Mouse (Mus musculus) lung, embryonic 16.5 days (tissue): Measurements from ENCODE around the gene Rad51d. TPM values are rescaled to one million over a fixed set of nuclear protein-coding genes. Genes with fewer than 3 reads are reported as not detected.
A peak's percentile ranks its signal among the peaks of the same experiment; 100 is the strongest.

ENCODE experiments used
- ATAC-seq: fragments of 200-750 bp; cut with Nextera tagmentation; 2 replicates; pipeline ENCODE4 v1.8.0; 2017; ENCODE audit warnings: low read depth, mild to moderate bottlenecking, moderate library complexity
- H3K27ac ChIP-seq: fragments of 300-500 bp; sonication (generic); 2 replicates; pipeline ENCODE4 v1.5.1; 2014; ENCODE audit warnings: mild to moderate bottlenecking, control low read depth, low read length
- H3K27me3 ChIP-seq: fragments of 300-500 bp; sonication (generic); 2 replicates; pipeline ENCODE4 v1.6.1; 2014; ENCODE audit warnings: low read depth, low read length, mixed read lengths; ENCODE audit not compliant: control insufficient read depth, insufficient read depth
- H3K36me3 ChIP-seq: fragments of 300-500 bp; sonication (generic); 2 replicates; pipeline ENCODE4 v1.6.1; 2014; ENCODE audit warnings: low read length; ENCODE audit not compliant: control insufficient read depth, insufficient read depth
- H3K4me1 ChIP-seq: fragments of 300-500 bp; sonication (generic); replicated peaks from 2 replicates; pipeline ENCODE4 v1.6.1; 2014; ENCODE audit warnings: low read length, mixed read lengths; ENCODE audit not compliant: control insufficient read depth, insufficient read depth
- H3K4me2 ChIP-seq: fragments of 300-500 bp; sonication (generic); 2 replicates; pipeline ENCODE4 v1.6.1; 2014; ENCODE audit warnings: low read depth, low read length, control low read depth
- H3K4me3 ChIP-seq: fragments of 300-500 bp; sonication (generic); 2 replicates; pipeline ENCODE4 v1.5.1; 2014; ENCODE audit warnings: mild to moderate bottlenecking, low read length, control low read depth
- H3K9ac ChIP-seq: fragments of 300-500 bp; sonication (generic); 2 replicates; pipeline ENCODE4 v1.6.1; 2014; ENCODE audit warnings: low read length, control low read depth
- H3K9me3 ChIP-seq: fragments of 300-500 bp; sonication (generic); 2 replicates; pipeline ENCODE4 v1.6.1; 2016; ENCODE audit warnings: low read length; ENCODE audit not compliant: control insufficient read depth
- WGBS: fragments of 180-500 bp; shearing (Covaris S2); extraction: QIAGEN DNeasy Blood & Tissue Kit; methylation state at CpG from one replicate; pipeline ENCODE4 v1.1.7; 2014; 5-methylcytosine and 5-hydroxymethylcytosine counted together
- polyA plus RNA-seq: library from polyadenylated mRNA; unstranded; fragments of >200 nt; fragmentation: Nextera tagmentation; extraction: Ambion mirVana; gene quantifications from 2 replicates; pipeline ENCODE4 v1.2.1, GENCODE M21; 2015

Rad51d gene
- polyA plus RNA-seq, 1 experiment from 2014 or later, result 14.0 TPM

- no peak overlapping the region for H3K4me2 ChIP-seq
- no peak overlapping the region for H3K27ac ChIP-seq
- H3K9me3 ChIP-seq, result no peaks in the 10 kb centered on the region
- H3K27me3 ChIP-seq, result no peaks in the 10 kb centered on the region
- no peak overlapping the region for H3K4me3 ChIP-seq
- no peaks in the 10 kb centered on the region for H3K36me3 ChIP-seq
- no peak for ATAC-seq
- no peak overlapping the region for H3K9ac ChIP-seq
- no peaks in the 10 kb centered on the region for H3K4me1 ChIP-seq
- WGBS, result 79% methylated on average over 7 of the region's 7 CpGs
These were observed 37.5 kb downstream of the Rad51d start for GRCm38 (mm10) chr11:82852958-82853357.

GRCm38 (mm10) chr11:82852540-82852939 lies 37.9 kb downstream of the Rad51d start:
- no peaks in the 10 kb centered on the region for H3K36me3 ChIP-seq
- no peaks in the 10 kb centered on the region for H3K4me1 ChIP-seq
- H3K4me2 ChIP-seq, result no peak overlapping the region
- no peak overlapping the region for H3K9ac ChIP-seq
- WGBS, result 78% methylated on average over 10 of the region's 10 CpGs
- no peak for ATAC-seq
- H3K27ac ChIP-seq, result no peak overlapping the region
- H3K9me3 ChIP-seq, result no peaks in the 10 kb centered on the region
- H3K27me3 ChIP-seq, result no peaks in the 10 kb centered on the region
- H3K4me3 ChIP-seq, result no peak overlapping the region

- 79% methylated on average over 11 of the region's 11 CpGs for WGBS
- H3K4me1 ChIP-seq, result no peaks in the 10 kb centered on the region
- no peak overlapping the region for H3K9ac ChIP-seq
These were observed 38.3 kb downstream of the Rad51d start for GRCm38 (mm10) chr11:82852115-82852514.

GRCm38 (mm10) chr11:82850259-82850658 lies 40.2 kb downstream of the Rad51d start:
- 72% methylated on average over 5 of the region's 5 CpGs for WGBS
- Histone ChIP-seq H3K4me1 (peaks cover 3% of the 10 kb centered on the region), H3K9me3 (no peaks in the 10 kb centered on the region), H3K4me3 (no peak overlapping the region), H3K9ac (no peak overlapping the region), H3K27ac (no peak overlapping the region), H3K27me3 (no peaks in the 10 kb centered on the region), H3K4me2 (no peak overlapping the region), H3K36me3 (no peaks in the 10 kb centered on the region)
- no peak for ATAC-seq

More at GRCm38 (mm10) chr11:82852115-82852514, 38.3 kb downstream of the Rad51d start:
- H3K4me2 ChIP-seq, result no peak overlapping the region
- H3K4me3 ChIP-seq, result no peak overlapping the region
- no peak for ATAC-seq
- no peak overlapping the region for H3K27ac ChIP-seq
- H3K27me3 ChIP-seq, result no peaks in the 10 kb centered on the region
- no peaks in the 10 kb centered on the region for H3K36me3 ChIP-seq
- no peaks in the 10 kb centered on the region for H3K9me3 ChIP-seq

- ATAC-seq, result no peak
- Histone ChIP-seq H3K4me1 (peaks cover 3% of the 10 kb centered on the region), H3K27ac (no peak overlapping the region)
These were observed 42.8 kb downstream of the Rad51d start for GRCm38 (mm10) chr11:82847571-82848000.

GRCm38 (mm10) chr11:82846938-82847337 lies 43.5 kb downstream of the Rad51d start:
- H3K27ac ChIP-seq, result no peak overlapping the region
- H3K4me2 ChIP-seq, result no peak overlapping the region
- H3K4me1 ChIP-seq, result peaks cover 3% of the 10 kb centered on the region
- ATAC-seq, result no peak
- no peaks in the 10 kb centered on the region for H3K27me3 ChIP-seq
- 71% methylated on average over 3 of the region's 3 CpGs for WGBS
- no peak overlapping the region for H3K9ac ChIP-seq
- no peak overlapping the region for H3K4me3 ChIP-seq
- no peaks in the 10 kb centered on the region for H3K9me3 ChIP-seq
- H3K36me3 ChIP-seq, result no peaks in the 10 kb centered on the region

More at GRCm38 (mm10) chr11:82847571-82848000, 42.8 kb downstream of the Rad51d start:
- no peaks in the 10 kb centered on the region for H3K27me3 ChIP-seq
- no peak overlapping the region for H3K4me3 ChIP-seq
- no peaks in the 10 kb centered on the region for H3K9me3 ChIP-seq
- WGBS, result 61% methylated on average over 6 of the region's 6 CpGs
- no peak overlapping the region for H3K9ac ChIP-seq
- no peak overlapping the region for H3K4me2 ChIP-seq
- H3K36me3 ChIP-seq, result no peaks in the 10 kb centered on the region

- H3K27ac ChIP-seq, result no peak overlapping the region
- 29% methylated on average over 4 of the region's 4 CpGs for WGBS
- no peak overlapping the region for H3K4me2 ChIP-seq
- peak; percentile 15; the same call in 1 of the 2 replicates for ATAC-seq
- no peak overlapping the region for H3K4me3 ChIP-seq
- no peaks in the 10 kb centered on the region for H3K27me3 ChIP-seq
- H3K4me1 ChIP-seq, result peaks cover 3% of the 10 kb centered on the region
- H3K9me3 ChIP-seq, result no peaks in the 10 kb centered on the region
- no peaks in the 10 kb centered on the region for H3K36me3 ChIP-seq
- H3K9ac ChIP-seq, result no peak overlapping the region; the same call in 1 of the 2 replicates
These were observed 44.4 kb downstream of the Rad51d start for GRCm38 (mm10) chr11:82846079-82846436.

GRCm38 (mm10) chr11:82845415-82846078 lies 44.9 kb downstream of the Rad51d start:
- 29% methylated on average over 16 of the region's 16 CpGs for WGBS
- peak; percentile 84; the same call in 1 of the 2 replicates for ATAC-seq
- Histone ChIP-seq H3K4me2 (no peak overlapping the region; the same call in 1 of the 2 replicates), H3K9ac (no peak overlapping the region; the same call in 1 of the 2 replicates), H3K4me3 (no peak overlapping the region), H3K27ac (no peak overlapping the region), H3K36me3 (no peaks in the 10 kb centered on the region), H3K4me1 (peaks cover 3% of the 10 kb centered on the region), H3K27me3 (no peaks in the 10 kb centered on the region), H3K9me3 (no peaks in the 10 kb centered on the region)

- Histone ChIP-seq H3K9ac (no peak overlapping the region), H3K27me3 (no peaks in the 10 kb centered on the region), H3K4me2 (no peak overlapping the region), H3K9me3 (no peaks in the 10 kb centered on the region), H3K27ac (no peak overlapping the region), H3K36me3 (no peaks in the 10 kb centered on the region), H3K4me1 (peaks cover 3% of the 10 kb centered on the region), H3K4me3 (no peak overlapping the region)
- ATAC-seq, result no peak
- WGBS, result 64% methylated on average over 11 of the region's 11 CpGs
These were observed 45.5 kb downstream of the Rad51d start for GRCm38 (mm10) chr11:82844771-82845414.
